Mouse (Mus musculus): ENCODE data around the gene Rpl31. TPM values are rescaled to one million over a fixed set of nuclear protein-coding genes. Genes with fewer than 3 reads are reported as not detected.

Rpl31 gene
- 306 and 341 TPM in 2 replicates for polyA plus RNA-seq (2015; fragmentation: Nextera tagmentation; extraction: Ambion mirVana)

GRCm38 (mm10) chr1:39367601-39368266 is at the start of gene Rpl31:
TSS of gene Rpl31 (plus strand) at chr1:39367842.

Other genes with a start within 250 kb of the Rpl31 start
- 1.5 and 1.6 TPM in 2 replicates for gene Npas2, start 174.1 kb upstream of the Rpl31 start, polyA plus RNA-seq (2015; fragmentation: Nextera tagmentation; extraction: Ambion mirVana)
- gene Tbc1d8, start 110.9 kb downstream of the Rpl31 start, polyA plus RNA-seq (2015; fragmentation: Nextera tagmentation; extraction: Ambion mirVana) = 11.3 and 11.5 TPM in 2 replicates
- 12.9 and 16.0 TPM in 2 replicates for gene Cnot11, start 167.2 kb downstream of the Rpl31 start, polyA plus RNA-seq (2015; fragmentation: Nextera tagmentation; extraction: Ambion mirVana)
- gene Rnf149, start 209.6 kb downstream of the Rpl31 start, polyA plus RNA-seq (2015; fragmentation: Nextera tagmentation; extraction: Ambion mirVana) = 8.6 and 11.1 TPM in 2 replicates